Mouse (Mus musculus) left cerebral cortex, postnatal 10 days (tissue): ENCODE measurements around the gene Cstf3. TPM values are rescaled to one million over a fixed set of nuclear protein-coding genes. Genes with fewer than 3 reads are reported as not detected.
"Not testable (repeated sequence)": the region's sequence is repeated elsewhere in the genome, so short reads cannot be mapped to it uniquely, and the experiment has no call there.

Experiments
- DNase-seq, 2 experiments: peaks; one replicate each; pipeline ENCODE4 v3.0.0; 2021 to 2022; ENCODE audit warnings: low spot score in 2 of 2, mixed read lengths in 1 of 2; ENCODE audit errors: extremely low spot score in 1 of 2
- intact Hi-C: fragments of 180-260 bp; cut with DNase I; formaldehyde crosslinking; loops from one replicate; pipeline ENCODE4 v1.15.1; 2025
- total RNA-seq, 2 experiments: library from RNA; stranded (reverse); gene quantifications; 2 replicates each; pipeline ENCODE4 v1.2.3; 2021

Cstf3 gene
- 10 to 100 TPM; 38.6 to 43.7 TPM for total RNA-seq

DNA sequence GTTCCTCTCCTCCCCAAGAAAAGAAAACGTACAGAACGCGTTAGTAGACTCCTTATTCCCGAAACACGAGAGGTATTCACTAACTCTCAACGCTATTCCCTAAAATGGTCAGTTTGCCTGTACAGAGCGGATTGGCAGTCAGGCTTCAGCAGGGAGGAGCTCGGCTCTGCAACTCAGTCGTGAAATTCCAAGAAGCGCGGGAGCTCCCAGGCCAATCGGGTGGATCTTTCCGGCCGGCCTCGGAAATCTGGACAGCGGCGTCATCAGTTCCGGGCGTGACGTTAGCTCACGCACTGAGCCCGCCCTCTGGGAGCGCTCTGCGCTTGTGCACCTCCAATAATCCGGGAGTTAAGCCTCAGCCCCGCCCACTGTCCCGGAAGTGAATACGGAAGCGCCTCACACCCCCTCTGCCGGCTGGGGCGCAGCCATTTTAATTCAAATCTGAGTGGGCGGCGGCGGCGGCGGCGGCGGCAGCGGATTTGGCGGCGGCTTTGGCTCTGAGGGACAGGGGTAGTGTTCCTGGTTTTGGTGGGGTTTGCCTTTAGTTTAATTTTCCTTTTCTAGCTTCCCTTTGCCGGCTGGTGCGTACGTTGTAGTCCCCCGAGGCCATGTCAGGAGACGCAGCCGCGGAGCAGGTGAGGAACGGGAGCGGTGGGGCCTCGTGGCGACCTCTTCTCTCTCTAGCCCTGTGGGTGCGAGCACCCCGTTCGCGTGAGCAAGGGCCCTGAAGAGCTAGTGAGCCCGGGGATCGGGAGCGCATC is at the start of gene Cstf3:
Cstf3 (plus strand) TSS at position 456 of the 761 bp plus-strand sequence.
- intact Hi-C loops, result no loop called here

GRCm38 (mm10) chr2:104556711-104557110 is 33.6 kb upstream of the Cstf3 start:
- DNase-seq, intact Hi-C loops: not testable (repeated sequence)

More for the DNA sequence above, at the start of gene Cstf3:
- DNase-seq, result peak; percentile 99

- no peak for DNase-seq
- intact Hi-C loops, result no loop called here
These were observed 32.6 kb upstream of the Cstf3 start for GRCm38 (mm10) chr2:104557722-104558121.

DNA sequence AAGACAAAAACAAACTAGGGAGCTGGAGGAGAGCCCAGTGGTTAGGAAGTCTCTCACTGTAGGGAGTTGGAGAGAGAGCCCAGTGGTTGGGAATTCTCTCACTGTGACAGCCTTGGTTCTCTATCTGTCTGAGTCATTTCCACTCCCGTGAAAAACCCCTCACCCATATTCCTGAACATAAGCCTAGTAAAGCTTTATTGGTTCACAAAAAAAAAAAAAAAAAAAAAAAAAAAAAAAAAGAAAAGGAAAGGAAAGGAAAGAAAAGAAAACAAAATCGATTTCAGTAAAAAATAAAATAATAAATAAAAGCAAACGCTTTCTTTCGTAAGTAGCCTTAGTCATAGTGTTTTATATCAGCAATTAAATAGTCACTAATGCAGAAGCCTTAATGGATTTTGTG is 32.0 kb upstream of the Cstf3 start:
- intact Hi-C loops, result no loop called here
- DNase-seq, result no peak

- no peak for DNase-seq
- intact Hi-C loops, result no loop called here
These were observed 31.4 kb upstream of the Cstf3 start for GRCm38 (mm10) chr2:104558938-104559337.

DNA sequence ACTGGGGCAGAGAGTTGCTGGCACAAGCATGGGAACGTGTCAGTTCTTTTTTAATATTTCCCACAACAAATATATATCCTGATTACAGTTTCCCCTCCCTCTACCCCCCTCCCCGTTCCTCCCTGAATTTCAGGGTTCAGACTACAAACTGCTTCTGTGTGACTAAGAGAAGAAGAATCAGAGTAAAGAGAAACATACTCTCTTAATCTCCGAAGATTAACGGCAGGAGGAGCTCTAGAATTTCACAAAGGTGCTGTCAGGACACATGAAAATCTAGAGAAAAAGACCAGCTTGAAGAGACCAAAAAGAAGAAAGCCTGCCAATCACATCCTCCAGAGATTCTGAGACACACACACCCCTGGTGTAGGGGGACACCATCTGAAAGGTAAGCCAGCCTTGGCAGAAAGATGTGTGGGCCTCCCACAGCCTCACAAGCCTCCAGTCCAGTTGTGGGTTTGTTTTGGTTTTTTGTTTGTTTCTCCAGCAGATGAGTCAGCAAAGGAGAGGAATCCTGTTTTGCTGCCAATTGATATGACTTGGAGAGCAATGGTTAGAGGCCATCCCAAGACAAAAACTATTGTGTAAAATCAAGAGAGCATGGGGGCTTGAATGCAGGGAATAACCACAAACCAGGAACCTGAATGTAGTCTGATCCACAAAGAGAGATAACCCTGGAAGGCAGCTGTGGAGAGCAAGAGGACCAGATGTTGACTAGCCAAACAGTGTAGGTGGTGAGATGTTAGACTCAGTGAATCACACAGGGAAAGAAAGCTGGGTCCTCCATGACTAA is 30.5 kb upstream of the Cstf3 start:
- DNase-seq, result no peak
- intact Hi-C loops, result no loop called here

GRCm38 (mm10) chr2:104561386-104561785 is 28.9 kb upstream of the Cstf3 start:
- intact Hi-C loops, result no loop called here
- no peak for DNase-seq

DNA sequence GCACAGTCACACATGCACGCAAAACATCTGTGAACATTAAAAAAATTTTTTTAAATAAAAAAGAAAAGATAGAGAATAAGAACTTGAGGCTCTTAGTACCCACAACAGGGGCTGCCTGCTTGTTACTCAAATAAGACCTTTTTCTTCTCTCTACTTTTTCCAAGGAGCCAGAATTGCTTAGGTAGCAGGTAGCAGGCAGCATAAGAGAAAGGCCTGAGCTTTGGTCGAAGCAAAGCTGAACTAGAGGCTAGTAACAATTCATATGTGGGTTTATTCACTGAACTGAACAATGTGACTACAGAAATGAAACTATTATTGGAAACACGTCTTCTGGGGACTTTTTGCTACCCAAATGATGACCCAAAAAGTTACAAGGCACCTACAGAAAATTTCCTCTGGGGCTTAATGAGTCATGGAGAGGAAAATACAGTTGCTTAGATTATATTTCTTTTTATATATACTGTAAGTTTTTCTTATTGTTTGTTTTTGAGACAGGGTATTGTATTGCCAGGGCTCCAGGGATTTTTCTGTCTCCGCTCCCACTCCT is 28.3 kb upstream of the Cstf3 start:
- DNase-seq, result no peak
- intact Hi-C loops, result no loop called here

- no peak for DNase-seq
- intact Hi-C loops, result loop anchor here (5.0 kb wide), 1 partner anchor 80 kb away; the partner anchor contains the start of gene Hipk3
These were observed 18.3 kb upstream of the Cstf3 start for GRCm38 (mm10) chr2:104572066-104572465.

- peak in 1 of 2 experiments; percentile 23 for DNase-seq
- intact Hi-C loops, result loop anchor here (5.0 kb wide), 1 partner anchor 534 kb away; no protein-coding TSS in a partner anchor
These were observed 14.1 kb upstream of the Cstf3 start for GRCm38 (mm10) chr2:104576216-104576615.

DNA sequence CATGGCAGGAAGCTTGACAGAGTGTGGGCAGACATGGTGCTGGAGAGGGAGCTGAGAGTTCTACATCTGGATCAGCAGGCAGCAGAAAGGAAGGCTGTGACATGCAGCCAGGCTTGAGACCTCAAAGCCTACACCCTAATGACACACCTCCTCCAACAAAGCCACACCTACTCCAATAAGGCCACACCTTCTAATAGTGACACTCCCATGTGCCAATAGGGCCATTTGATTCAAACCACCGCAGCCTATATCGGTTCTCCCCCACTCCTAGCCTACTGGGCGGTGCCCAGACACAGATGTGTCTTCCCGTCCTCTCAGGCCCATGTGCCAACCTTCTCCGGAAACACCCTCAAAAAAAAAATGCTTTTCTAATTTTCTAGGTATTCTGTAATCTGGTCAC is 12.3 kb upstream of the Cstf3 start:
- no peak for DNase-seq
- intact Hi-C loops, result loop anchor here (5.0 kb wide), 1 partner anchor 536 kb away; no protein-coding TSS in a partner anchor

GRCm38 (mm10) chr2:104578836-104579604 is 11.3 kb upstream of the Cstf3 start:
- DNase-seq, result no peak
- intact Hi-C loops, result loop anchor here (5.0 kb wide), 1 partner anchor 537 kb away; no protein-coding TSS in a partner anchor

DNA sequence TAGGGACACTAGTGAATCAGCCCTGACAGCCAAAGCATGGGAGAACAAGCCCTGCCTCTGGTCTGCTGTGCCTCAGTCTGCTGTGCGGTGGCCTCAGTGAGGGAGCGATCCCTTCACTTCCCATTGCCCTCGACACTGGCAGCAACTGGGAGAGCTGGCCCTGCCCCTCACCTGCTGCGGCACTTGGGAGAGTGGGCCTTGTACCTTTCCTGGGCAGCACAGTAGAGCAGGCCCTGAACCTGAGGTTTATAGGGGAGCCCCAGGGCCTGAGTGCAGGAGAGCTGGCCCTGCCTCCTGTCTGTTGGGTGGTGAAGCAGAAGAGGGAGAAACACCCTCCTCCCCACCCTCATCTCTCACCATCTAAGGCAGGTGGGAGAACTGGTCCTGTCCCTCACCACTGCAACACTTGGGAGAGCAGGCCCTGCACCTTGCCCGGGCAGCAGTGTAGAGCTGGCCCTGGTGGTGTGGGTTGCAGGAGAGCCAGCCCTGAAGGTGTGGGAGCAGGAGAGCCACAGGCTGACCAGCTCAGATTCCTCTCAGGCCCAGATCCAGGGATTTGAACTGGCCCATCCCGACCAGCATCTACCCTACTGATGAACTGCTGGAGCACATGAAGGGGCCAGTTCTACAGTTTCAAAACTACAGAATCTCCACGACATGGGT is 10.4 kb upstream of the Cstf3 start:
- no peak for DNase-seq
- intact Hi-C loops, result loop anchor here (5.0 kb wide), 1 partner anchor 538 kb away; no protein-coding TSS in a partner anchor

DNA sequence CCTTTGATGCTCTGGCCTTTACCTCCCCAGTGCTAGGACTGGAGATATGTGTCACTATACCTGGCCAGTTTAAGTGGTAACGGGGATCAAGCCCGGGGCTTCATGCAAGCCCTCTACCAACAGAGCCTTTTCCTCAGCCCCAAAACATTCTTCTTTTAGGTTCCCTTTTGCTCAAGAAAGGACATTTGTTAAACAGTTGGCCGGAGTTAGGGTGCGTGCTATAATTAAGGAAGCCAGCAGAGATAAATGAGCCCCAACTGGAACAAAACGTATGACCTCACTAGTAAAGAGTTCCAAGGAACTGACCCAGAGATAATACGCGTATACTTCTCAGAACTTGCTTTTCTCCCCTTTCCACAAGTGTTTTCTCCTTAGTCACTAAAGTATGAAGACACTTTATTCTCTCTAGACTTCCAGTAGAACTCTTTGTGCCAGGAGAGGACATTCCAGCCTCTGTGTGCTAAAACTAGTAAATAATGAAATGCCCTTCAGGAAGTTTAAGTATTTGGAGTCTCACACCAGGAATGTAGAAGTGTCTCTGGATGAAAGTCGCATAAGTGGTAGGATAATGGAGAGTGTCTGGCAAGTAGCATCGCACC is 8.9 kb upstream of the Cstf3 start:
- intact Hi-C loops, result no loop called here
- DNase-seq, result no peak

GRCm38 (mm10) chr2:104583032-104583431 is 7.3 kb upstream of the Cstf3 start:
- intact Hi-C loops, result no loop called here
- no peak for DNase-seq

DNA sequence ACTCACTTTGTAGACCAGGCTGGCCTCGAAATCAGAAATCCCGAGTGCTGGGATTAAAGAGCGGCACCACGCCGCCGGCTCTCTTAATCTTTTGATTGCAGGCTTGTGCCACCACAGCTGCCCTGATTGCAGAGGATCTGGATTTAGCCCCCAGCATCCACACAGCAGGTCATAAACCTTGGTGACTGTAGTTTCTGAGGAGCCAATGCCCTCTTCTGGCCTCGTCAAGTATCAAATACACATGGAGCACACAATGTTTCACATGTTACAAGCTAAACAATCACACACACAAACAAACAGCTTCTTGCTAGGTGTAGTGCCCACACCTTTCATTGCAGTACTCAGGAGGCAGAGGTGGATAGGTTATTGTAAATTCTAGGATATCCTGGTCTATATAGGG is 6.1 kb upstream of the Cstf3 start:
- intact Hi-C loops, result no loop called here
- DNase-seq, result no peak

DNA sequence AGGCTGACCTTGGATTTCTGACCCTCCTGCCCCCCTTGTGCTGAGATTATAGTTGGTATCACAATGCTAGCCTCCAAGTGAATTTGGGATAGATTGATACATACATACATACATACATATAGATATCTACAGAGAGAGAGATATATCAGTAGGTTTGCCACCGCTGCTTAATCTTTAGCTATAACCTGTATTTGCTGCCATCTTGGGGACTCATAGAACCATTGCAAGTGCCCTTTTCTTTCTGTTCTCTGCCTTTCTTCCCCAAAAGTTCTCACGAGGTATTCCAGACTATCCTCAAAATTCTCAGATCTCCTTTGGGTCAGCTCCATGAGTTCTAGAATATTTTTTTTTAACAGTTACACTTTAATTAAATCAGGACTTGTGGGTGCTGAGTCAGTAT is 4.7 kb upstream of the Cstf3 start:
- DNase-seq, result no peak
- intact Hi-C loops, result loop anchor here (5.0 kb wide), 2 partner anchors 143 to 453 kb away; no protein-coding TSS in a partner anchor

DNA sequence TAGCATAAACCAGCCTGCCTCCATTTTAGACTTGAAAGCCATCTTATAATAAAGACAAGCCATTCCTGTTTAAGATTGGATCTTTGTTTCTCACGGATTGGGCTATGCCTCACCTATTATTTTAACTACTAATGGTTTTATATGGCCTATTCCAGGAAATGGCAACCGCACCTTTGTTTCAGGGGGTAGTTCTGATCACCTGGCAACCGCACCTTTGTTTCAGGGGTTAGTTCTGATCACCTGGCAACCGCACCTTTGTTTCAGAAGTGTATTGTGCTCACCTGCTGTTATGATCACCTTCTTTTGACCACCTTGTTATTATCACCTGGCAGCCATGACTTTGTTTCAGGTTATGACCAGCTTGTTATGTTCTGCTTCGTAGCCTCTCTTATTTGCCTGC is 1.8 kb upstream of the Cstf3 start:
- intact Hi-C loops, result loop anchor here (5.0 kb wide), 2 partner anchors 146 to 456 kb away; no protein-coding TSS in a partner anchor
- DNase-seq, result no peak
